Mouse (Mus musculus) CD8-positive naive resting alpha-beta T cell, adult 2 months (primary cell): ENCODE results near the gene Ccdc87.
"Not testable (repeated sequence)": the region's sequence is repeated elsewhere in the genome, so short reads cannot be mapped to it uniquely, and the experiment has no call there.

Experiments used
- DNase-seq, 2 experiments: peaks; one replicate each; pipeline ENCODE4 v3.0.0; 2022; ENCODE audit warnings: low read depth in 2 of 2, low spot score in 2 of 2

Ccdc87 gene

DNA sequence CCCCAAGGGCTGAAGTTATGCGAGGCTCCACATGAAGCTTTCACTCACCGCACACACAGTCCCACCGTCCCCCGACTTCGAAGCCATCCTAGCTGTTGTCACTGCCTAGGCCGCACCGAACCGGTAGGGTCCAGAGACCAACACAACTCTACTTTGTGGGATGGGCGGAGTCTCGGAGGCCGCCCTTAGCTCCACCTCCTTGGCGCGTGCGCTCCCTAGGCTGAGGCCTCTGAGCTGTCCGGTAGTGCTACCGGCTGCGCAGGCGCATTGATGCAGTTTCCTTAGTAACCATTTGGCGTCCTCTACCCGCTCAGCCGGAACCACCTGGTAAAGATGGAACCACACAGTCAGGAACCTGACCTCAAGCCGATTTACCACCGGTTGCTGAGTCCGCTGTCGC is at the start of gene Ccdc87, which contains the start of gene Ccs:
TSS of gene Ccdc87 (plus strand) at position 218 of the 400 bp plus-strand sequence.
TSS of gene Ccs (minus strand) at position 184 of the 400 bp plus-strand sequence.
- peak; percentile 91 to 95 for DNase-seq

DNA sequence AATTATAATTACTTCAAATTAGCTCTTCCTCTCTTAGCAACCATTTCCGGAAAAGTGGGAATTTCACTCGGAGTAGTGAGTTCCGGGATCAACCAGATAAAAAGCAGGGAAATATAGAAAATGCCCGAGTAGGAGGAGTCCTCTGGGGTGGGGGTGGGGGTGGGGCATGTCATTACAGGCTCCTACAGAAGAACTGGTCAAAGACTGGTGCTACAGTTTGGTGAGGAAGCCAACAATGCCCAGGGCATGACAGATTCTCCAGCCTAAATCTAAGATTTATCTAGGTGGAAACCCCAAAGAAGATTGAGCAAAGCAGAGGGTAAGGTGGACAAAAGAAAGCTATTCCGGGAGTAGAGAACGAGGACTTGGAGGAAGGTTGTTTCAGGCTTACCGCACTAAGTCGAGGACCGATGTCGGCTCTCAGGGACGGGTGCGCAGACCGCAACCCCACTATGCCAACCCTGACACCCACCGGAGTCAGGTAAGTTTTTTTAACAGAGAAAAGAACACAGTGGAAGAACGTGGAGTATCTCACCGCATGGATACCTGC is 45.8 kb upstream of the Ccdc87 start:
- no peak for DNase-seq

DNA sequence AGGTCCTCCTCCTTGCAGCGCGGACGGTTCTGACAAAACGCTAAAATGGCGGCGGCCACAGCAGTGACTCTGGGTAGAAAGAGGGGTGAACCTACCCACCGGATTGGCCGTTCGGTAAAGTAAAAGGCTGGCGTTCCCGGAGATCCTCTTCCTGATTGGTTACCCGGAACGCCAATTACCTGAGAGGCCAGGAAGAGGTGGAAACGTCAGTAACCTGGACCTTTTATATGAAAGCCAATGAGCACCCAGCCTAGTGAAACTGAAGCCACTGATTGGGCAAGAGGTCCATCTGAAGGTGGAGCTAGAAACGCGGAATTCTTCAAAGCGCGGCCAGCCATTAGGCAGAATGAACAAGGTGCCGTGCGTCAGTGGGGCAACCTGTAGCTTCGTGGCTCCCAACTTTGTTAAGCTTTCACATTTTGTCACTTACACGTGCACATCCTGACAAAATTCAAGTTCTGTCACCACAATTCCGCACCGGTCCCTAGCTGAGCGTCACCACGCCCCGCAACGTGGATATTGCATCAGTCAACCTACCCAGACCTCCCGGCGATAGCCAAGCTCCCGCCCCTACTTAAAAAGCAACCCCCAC is 45.2 kb upstream of the Ccdc87 start, which contains the start of gene Rbm4:
TSS of gene Rbm4 (minus strand) at position 71 of the 592 bp plus-strand sequence.
- peak; percentile 94 for DNase-seq

DNA sequence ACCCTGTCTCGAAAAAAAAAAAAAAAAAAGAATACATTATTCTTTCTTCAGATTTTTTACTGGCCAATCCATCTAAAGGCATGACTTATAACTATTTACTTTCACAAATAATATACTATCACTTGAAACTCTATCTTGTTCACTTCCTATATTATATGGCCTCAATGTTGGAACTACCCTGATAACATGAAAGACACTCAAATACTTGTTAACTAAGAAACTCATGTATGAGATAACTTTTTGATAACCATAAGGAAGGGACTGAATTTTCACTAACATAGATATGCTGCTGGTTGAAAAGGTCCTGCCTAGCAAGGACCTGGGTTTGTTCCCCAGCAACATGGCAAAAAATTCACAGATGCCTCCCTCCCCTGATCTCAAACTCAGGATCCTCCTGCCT is 43.2 kb upstream of the Ccdc87 start:
- DNase-seq: no peak

DNA sequence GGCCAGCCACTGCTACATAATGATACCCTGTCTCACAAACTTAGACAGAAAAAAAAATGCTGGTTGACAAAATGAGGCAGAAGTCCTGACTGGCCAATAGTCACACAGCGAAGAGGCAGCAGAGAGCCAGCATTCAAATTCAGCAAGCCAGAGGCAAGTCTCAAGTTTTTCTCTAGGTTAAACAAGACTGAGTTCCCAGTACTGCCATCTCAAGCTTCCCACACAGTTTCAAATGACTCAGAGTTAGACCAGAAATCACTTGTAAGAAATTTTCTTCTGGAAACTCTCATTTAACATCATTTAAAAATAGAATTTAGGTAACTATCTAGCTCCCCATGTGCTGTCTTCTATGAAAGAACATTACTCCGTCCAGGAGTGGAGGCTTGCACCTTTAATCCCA is 41.3 kb upstream of the Ccdc87 start:
- no peak for DNase-seq

DNA sequence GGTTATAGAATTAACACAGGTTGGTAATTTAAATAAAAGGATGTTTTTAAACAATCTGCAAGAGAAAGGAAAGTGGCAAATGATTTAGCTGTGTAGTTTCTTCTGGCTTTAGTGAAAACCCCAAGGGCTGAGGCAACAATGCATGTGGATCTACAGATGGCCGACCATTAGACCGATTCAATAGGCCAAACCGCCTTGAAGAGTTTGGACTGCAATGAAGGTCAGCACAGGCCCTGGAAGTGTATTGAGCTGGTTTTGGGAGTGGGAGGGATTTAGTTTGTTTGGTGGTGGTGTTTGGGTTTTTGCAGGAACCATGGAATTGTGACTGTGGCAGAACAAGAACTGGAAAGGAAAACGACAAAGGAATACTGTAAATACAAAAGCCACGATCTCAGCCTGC is 40.1 kb upstream of the Ccdc87 start:
- DNase-seq: no peak

DNA sequence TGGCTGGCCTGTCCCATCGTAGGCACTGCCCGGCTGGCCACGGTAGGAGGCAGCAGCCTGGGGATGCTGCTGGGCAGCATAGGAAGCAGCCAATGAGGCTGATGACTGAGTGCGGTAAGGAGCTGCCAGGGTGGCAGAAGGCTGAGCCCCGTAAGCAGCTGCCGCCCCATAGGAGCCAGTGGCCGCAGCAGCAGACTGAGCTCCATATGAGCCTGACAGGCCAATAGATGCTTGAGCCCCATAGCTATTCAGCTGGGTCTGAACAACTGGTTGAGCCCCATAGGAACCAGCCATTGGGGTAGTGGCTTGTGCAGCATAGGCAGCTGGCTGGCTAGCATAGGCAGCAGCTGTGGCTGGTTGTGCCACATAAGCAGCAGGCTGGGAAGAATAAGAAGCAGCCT is 36.5 kb upstream of the Ccdc87 start:
- DNase-seq: no peak

DNA sequence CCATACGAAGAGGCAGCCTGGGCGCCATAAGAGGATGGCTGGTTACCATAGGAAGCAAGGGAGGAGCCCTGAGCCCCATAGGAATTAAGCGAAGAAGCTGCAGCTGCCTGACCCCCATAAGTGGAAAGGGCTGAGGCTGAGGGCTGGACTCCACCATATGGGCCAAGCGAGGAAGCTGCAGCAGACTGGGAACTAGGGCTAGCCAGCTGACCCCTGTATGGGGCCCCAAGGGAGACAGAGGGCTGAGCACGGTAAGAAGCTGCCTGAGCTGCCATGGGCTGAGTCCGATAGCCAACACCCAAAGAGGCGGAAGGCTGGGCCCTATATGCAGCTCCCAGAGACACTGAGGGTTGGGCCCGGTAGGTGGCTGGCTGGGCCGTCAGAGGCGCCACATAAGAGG is 35.9 kb upstream of the Ccdc87 start:
- DNase-seq: no peak

DNA sequence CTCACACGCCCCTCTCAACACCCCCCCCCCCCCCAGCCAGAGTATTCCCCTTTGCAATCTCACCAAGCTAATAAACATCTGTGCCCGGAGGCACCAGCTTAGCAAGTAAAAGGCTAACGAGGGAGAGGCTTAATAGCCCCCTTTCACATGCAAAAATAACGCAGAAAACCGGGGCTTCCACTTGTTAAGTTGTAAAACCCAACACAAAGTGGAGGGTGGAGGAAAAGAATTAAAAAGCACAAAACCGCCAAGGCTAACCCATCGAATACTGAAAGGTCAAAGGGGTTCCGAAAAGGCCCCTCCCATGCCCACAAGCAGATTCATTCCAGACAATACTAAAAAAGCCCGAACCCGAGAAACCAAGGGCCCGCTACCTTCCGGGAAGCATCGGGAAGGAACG is 28.9 kb upstream of the Ccdc87 start:
- no peak for DNase-seq

DNA sequence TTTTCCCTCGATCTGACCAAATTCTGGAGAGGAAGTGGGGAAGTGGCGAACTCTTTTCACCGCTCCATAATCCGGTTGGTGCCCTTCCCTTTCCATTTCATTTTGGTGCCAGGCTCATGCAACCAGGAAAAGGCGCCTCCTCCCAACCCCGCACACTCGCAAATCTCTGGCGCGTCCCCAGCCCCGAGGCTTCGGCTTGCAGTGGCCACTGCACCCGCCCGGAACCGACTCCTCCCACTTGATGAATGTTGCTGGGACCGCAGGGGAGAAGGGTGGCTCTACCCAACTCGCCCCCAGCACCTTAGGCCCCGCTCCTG is 28.5 kb upstream of the Ccdc87 start:
- DNase-seq: no peak

DNA sequence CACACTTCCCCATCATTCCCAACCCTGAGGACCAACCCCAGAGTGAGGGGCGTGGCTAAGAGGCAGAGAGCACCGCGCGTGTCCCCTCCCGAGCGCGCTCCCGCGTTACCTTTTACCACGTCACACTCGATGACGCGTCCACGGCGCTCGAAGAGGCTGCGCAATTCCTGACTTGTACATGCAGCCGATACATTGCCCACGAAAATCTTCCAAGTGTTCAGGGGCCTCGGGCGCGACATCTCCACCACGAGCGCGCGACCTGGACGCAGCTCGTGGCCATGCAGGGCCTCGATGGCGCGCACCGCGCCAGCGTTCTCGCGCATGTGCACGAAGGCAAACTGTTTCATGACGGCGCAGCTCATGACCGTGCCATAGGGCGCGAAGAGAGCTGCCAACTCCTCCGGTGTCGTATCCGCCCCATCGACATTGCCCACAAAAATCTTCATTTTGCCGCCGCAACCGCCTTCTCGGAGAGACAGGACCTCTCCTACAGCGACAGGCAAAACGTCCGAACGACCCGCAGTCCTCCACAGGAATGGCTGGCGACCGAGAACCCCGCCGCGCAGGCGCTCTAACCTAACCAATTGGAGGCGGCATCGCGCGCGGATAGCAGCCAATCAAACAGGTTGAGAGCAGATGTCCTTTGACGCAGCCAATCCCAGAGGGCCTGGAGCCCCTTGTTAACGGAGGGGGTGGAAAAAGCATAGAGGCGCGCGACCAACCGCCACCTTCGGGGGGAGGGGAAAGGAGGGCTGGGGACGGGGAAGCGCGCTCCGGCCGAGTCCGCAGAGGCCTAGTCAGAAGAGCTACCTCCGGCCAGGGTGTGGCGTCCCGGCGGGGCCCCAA is 27.9 kb upstream of the Ccdc87 start, which contains the start of the genes Gm21992 and Rbm14:
TSS of gene Gm21992 (minus strand) at position 550 of the 846 bp plus-strand sequence.
TSS of gene Rbm14 (minus strand) at position 572 of the 846 bp plus-strand sequence.
- DNase-seq: peak; percentile 94 to 95

DNA sequence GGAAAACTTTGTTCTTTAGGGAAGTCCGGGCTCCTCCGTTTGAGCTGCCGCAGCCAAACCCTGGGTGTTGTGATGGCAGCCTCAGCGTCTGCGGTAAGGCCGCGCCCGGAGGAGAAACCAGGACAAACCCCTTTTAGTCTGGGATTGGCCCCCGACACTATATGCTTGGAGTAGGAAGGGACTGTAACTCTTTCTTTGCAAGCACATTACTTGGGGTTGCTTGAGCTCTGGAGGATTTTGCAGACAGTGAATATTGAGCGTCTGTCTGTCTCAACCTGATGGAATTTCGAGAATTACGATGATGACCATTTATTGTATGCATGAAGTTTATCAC is 27.3 kb upstream of the Ccdc87 start:
- DNase-seq: no peak

DNA sequence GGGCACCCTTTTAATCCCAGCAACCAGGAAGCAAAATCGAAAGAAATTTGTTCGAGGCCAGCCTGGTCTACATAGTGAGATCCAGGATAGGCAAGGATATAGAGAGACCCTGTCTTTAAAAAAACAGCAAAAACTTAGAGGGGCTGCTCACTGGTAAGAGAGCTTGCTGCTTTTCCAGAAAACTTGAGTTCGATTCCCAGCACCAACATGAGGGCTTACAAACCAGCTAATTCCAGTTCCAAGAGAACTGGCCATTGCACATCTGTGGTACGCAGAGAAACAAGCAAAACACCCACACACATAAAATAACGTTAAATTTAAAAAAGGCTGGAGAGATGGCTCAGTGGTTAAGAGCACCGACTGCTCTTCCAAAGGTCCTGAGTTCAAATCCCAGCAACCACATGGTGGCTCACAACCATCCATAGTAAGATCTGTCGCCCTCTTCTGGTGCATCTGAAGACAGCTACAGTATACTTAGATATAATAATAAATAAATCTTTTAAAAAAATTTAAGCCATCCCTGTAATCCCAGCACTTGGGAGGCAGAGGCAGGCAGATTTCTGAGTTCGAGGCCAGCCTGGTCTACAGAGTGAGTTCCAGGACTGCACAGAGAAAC is 26.7 kb upstream of the Ccdc87 start:
- not testable (repeated sequence) for DNase-seq

DNA sequence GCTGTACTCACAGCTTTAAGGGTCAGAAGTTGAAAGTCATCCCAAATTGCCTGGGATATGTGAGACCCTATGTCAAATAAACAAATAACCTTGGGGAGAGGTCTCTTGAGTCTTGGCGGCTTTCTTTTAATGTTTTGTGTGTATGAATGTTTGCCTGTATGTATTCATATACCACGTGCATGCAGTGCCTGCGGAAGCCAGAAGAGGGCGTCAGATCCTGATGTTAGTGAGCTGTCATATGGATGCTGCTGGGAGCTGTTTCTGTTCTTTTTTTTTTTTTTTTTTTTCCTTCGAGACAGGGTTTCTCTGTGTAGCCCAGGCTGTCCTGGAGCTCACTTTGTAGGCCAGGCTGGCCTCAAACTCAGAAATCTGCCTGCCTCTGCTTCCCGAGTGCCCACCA is 26.2 kb upstream of the Ccdc87 start:
- DNase-seq: peak in 1 of 2 experiments; percentile 43

DNA sequence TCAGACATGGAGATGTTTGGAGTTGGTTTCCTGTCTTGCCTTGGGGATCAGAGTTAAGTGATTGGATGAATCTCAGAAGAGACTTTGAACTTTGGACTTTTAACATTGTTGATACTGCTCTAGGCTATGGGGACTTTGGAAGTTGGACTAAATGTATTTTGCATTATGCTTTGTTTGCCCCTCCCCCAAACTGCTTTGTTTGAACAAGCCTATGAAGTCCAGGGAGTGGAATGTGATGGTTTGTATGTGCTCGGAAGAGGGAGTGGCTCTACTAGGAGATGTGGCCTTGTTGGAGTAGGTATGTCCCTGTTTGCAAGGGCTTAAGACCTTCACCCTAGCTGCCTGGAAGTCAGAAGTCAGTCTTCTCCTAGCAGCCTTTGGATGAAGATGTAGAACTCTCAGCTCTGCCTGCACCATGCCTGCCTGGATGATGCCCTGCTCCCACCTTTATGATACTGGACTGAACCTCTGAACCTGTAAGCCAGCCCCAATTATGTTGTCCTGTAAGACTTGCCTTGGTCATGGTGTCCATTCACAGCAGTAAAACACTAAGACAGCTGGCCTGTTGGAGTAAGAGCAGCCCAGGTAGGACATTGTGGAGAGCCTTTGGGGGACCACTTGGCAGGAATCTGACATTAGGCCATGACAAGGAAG is 21.9 kb upstream of the Ccdc87 start:
- no peak for DNase-seq

DNA sequence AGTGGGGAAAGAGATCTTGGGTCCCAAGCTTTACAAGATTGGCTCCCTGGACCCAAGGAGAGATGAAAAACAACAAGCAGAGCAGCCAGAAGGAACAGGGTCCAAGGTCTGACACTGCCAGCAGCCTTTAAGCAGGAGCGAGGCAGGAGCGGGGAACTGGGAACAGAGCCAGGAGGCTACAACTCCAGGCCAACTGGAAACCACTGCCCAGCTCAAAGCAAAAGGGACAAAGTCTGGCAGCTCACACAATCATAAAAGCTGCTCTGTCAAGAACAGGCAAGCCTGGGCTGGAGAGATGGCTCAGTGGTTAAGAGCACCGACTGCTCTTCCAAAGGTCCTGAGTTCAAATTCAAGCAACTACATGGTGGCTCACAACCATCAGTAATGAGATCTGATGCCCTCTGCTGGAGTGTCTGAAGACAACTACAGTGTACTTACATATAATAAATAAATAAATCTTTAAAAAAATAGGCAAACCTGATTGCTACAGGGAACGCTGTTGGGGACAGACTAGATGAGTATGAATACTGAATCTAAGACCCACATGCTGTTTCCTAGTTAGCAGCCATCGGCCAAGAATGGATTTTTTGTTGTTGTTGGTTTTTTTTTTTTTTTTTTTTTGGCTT is 18.4 kb upstream of the Ccdc87 start:
- no peak for DNase-seq

DNA sequence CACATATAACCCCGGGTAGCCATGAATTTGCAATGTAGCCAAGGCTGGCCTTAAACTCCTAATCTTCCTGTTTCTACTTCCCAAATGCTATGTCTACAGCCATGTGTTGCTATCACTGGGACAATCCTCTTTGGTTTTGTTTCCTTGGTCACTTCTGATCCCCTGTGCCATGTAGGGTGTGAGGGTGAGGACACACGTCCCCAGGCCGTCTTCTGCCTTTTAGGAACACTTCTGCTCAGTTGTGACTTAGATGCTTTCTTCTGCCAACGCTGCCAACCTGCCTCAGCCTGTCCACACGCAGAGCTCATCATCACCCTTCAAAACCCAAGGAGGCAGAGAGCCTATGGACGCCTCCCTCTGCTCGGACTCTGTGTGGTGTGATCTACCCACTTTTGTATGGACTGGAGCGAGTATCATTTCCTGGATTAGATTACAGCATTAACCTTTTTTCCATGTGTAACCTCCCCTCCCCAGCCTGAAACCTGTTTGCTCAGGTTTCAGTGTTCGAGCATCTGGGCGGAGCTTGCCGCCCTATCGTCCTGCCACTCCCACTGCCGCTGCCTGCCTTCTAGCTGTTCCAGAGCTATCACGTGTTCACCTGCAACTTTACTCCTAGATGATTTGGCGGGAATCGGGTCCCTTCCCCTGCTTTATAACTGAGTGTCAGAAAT is 10.6 kb upstream of the Ccdc87 start:
- DNase-seq: no peak

DNA sequence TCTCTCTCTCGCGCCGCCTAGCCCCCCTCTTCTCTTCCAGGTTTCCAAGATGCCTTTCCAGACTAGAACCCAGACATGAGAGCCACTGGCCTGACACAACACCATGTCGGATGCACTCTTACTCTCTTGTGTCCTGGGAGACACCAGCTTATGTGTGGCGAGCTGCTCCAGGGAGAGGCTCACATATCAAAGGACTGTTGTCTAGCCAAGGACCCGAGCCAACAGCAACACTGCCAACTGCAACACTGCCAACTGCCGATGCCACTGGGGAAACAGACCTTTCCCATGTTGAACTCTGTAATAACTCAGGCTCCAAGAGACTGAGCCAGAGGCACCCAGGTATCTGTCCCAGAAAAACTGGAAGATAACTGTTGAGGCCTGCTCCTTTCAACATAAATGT is 10.0 kb upstream of the Ccdc87 start:
- DNase-seq: no peak

DNA sequence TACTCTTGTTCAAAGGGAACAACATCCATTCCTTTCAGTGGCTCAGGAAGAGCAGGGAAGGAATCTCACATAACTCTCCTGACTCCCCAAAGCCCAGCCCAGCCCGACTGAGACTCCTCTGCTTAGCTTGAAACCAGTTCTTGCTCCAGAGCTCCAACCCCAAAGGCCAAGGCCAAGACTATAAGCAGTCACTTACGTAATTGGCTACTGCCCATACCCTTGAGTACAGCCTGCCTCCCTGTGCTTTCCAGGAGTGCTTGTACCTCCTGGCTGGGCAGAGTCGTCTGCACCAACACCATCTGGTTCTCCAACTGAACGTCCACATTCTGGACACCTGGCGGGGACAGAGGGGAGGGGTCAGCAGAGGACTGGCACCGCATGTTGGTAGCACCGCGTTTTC is 5.2 kb upstream of the Ccdc87 start:
- DNase-seq: no peak

DNA sequence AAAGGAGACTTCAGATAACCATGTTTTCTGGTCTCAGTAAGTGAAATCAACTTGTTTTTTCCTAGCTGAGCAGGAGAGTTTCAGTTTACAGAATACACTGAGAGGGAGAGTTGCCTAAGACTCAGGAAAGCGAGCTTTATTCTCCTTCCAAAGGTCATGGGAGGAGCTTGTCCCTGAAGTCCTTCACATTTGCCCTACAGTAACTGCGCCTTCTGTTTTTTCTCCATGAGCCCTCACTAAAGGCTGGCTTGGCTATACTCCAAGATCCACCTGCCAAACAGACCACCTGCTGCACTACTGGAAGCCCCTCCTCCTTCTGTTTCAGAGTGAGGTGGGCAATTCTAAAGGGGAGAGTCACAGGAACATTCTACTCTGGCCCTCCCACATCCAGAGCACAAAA is 3.1 kb upstream of the Ccdc87 start:
- no peak for DNase-seq
